Mouse (Mus musculus): ENCODE measurements around the gene Gm20503.
A peak's percentile ranks its signal among the peaks of the same experiment; 100 is the strongest.

Gm20503 gene

GRCm38 (mm10) chr4:59002948-59003805, at the start of gene Gm20503:
Gm20503 (plus strand) TSS chr4:59003210.
- DNase-seq: peak; percentile 93 to 96

- no peak for DNase-seq
These were observed 41.3 kb upstream of the Gm20503 start for GRCm38 (mm10) chr4:58961719-58962118.

- no peak for DNase-seq
These were observed 39.7 kb upstream of the Gm20503 start for GRCm38 (mm10) chr4:58963271-58963670.

GRCm38 (mm10) chr4:58965136-58965535, 37.9 kb upstream of the Gm20503 start:
- DNase-seq: no peak

GRCm38 (mm10) chr4:58970678-58971077, 32.3 kb upstream of the Gm20503 start:
- DNase-seq: no peak

GRCm38 (mm10) chr4:58975711-58976110, 27.3 kb upstream of the Gm20503 start:
- no peak for DNase-seq

GRCm38 (mm10) chr4:58981421-58981820, 21.6 kb upstream of the Gm20503 start:
- DNase-seq: no peak

GRCm38 (mm10) chr4:58982806-58983205, 20.2 kb upstream of the Gm20503 start:
- DNase-seq: no peak

GRCm38 (mm10) chr4:58985157-58985648, 17.8 kb upstream of the Gm20503 start:
- peak; percentile 65 to 81 for DNase-seq

GRCm38 (mm10) chr4:58986540-58987190, 16.3 kb upstream of the Gm20503 start, which contains the start of gene Ptgr1:
Ptgr1 (minus strand) TSS chr4:58987119.
- peak; percentile 68 to 75 for DNase-seq

GRCm38 (mm10) chr4:58989303-58989898, 13.6 kb upstream of the Gm20503 start:
- DNase-seq: no peak

- no peak for DNase-seq
These were observed 12.2 kb upstream of the Gm20503 start for GRCm38 (mm10) chr4:58990609-58991434.

GRCm38 (mm10) chr4:58992195-58992594, 10.8 kb upstream of the Gm20503 start:
- DNase-seq: no peak

- no peak for DNase-seq
These were observed 8.2 kb upstream of the Gm20503 start, which contains the start of gene Dnajc25 for GRCm38 (mm10) chr4:58994762-58995161. Dnajc25 (plus strand) TSS chr4:58995062.

GRCm38 (mm10) chr4:58995251-58995693, 7.7 kb upstream of the Gm20503 start:
- DNase-seq: no peak

GRCm38 (mm10) chr4:58997081-58997480, 5.9 kb upstream of the Gm20503 start:
- DNase-seq: no peak

- DNase-seq: no peak
These were observed 4.3 kb upstream of the Gm20503 start for GRCm38 (mm10) chr4:58998688-58999087.

GRCm38 (mm10) chr4:58999686-59000085, 3.3 kb upstream of the Gm20503 start:
- DNase-seq: peak; percentile 71 to 78

GRCm38 (mm10) chr4:59000614-59001013, 2.4 kb upstream of the Gm20503 start:
- peak in 1 of 2 experiments; percentile 29 for DNase-seq

GRCm38 (mm10) chr4:59003806-59004200, 793 bp downstream of the Gm20503 start:
- no peak for DNase-seq

- no peak for DNase-seq
These were observed 3.2 kb downstream of the Gm20503 start for GRCm38 (mm10) chr4:59006211-59006610.

- DNase-seq: peak; percentile 18 to 19
These were observed 4.0 kb downstream of the Gm20503 start for GRCm38 (mm10) chr4:59007016-59007415.
